Mouse (Mus musculus) kidney, adult 2 months (tissue): ENCODE measurements around the gene Gfod2. TPM values are rescaled to one million over a fixed set of nuclear protein-coding genes. Genes with fewer than 3 reads are reported as not detected.
A peak's percentile ranks its signal among the peaks of the same experiment; 100 is the strongest.

Source experiments
- DNase-seq: peaks from one replicate; pipeline ENCODE4 v3.0.0; 2021
- H3K27ac ChIP-seq: fragments of 200-500 bp; 2 replicates; pipeline ENCODE4 v1.5.1; 2012; ENCODE audit warnings: low read depth, low read length, control low read depth, inconsistent platforms; ENCODE audit not compliant: insufficient read depth
- H3K27me3 ChIP-seq: fragments of 200-500 bp; replicated peaks from 2 replicates; pipeline ENCODE4 v1.6.1; 2012; ENCODE audit warnings: mild to moderate bottlenecking, moderate library complexity, low read length, inconsistent platforms; ENCODE audit not compliant: control insufficient read depth, insufficient read depth
- H3K36me3 ChIP-seq: fragments of 200-500 bp; 2 replicates; pipeline ENCODE4 v1.6.1; 2012; ENCODE audit warnings: mild to moderate bottlenecking, moderate library complexity, low read length, inconsistent platforms; ENCODE audit not compliant: control insufficient read depth, insufficient read depth
- H3K4me1 ChIP-seq: fragments of 200-500 bp; 2 replicates; pipeline ENCODE4 v1.6.1; 2011; ENCODE audit warnings: low read length; ENCODE audit not compliant: control insufficient read depth, insufficient read depth
- H3K4me3 ChIP-seq: fragments of 200-500 bp; 2 replicates; pipeline ENCODE4 v1.5.1; 2011; ENCODE audit warnings: mild to moderate bottlenecking, low read depth, low read length, control low read depth; ENCODE audit not compliant: insufficient read depth
- CTCF ChIP-seq: fragments of 200-500 bp; conservative IDR thresholded peaks from 2 replicates; pipeline ENCODE4 v1.5.1; 2011; ENCODE audit warnings: low read depth, mild to moderate bottlenecking, control low read depth, low read length, moderate library complexity, mixed read lengths; ENCODE audit not compliant: insufficient read depth, insufficient read length
- POLR2A ChIP-seq: fragments of 200-500 bp; IDR thresholded peaks from one replicate; pipeline ENCODE4 v1.6.1; 2011; ENCODE audit warnings: low read depth, low read length, control low read depth
- WGBS: fragments of 180-500 bp; shearing (Covaris S2); methylation state at CpG from one replicate; pipeline ENCODE4 v1.1.7; 2018; 5-methylcytosine and 5-hydroxymethylcytosine counted together
- polyA plus RNA-seq: library from polyadenylated mRNA; depleted of rRNA; stranded (reverse); fragments of >200 nt; gene quantifications from 2 replicates; pipeline ENCODE4 v1.2.3, GENCODE M21; 2012

The Gfod2 gene
- polyA plus RNA-seq, 1 experiment = 7.5 TPM

DNA sequence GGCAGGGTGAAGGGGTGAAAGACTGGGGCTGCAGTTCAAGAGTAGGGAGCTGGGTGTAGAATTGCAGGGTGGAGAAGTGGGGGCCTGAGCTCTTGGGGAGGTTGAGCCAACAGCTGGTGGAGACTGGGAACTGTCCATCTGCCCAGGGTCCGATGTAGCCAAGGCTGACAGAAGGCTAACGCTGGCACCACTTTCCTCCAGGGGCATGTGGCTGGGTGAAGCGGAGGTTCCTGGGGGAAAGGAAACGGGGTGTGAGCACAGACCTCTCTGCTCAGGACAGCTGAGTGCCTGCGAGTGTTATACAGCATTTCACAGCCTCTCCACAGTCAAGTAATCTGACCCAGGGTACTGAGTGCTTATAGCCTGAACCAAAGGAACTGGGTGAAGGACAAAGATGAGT, 59.7 kb downstream of the Gfod2 start:
- H3K27me3 ChIP-seq = no peaks in the 10 kb centered on the region
- no peak overlapping the region for H3K4me3 ChIP-seq
- H3K4me1 ChIP-seq = peaks cover 7% of the 10 kb centered on the region
- TF ChIP-seq POLR2A = no peak
- no peak for TF ChIP-seq CTCF
- WGBS = 90% methylated on average over 5 of the region's 5 CpGs
- DNase-seq = no peak
- no peaks in the 10 kb centered on the region; the same call in 1 of the 2 replicates for H3K36me3 ChIP-seq
- no peak overlapping the region for H3K27ac ChIP-seq

- Histone ChIP-seq H3K4me3 (no peak overlapping the region), H3K36me3 (no peaks in the 10 kb centered on the region; the same call in 1 of the 2 replicates), H3K27ac (no peak overlapping the region), H3K27me3 (no peaks in the 10 kb centered on the region), H3K4me1 (peaks cover 7% of the 10 kb centered on the region)
- 91% methylated on average over 17 of the region's 17 CpGs for WGBS
- no peak for TF ChIP-seq CTCF
- no peak for TF ChIP-seq POLR2A
- DNase-seq = no peak
Observed at GRCm38 (mm10) chr8:105697196-105697780, 61.2 kb downstream of the Gfod2 start.

- H3K27ac ChIP-seq = no peak overlapping the region
- TF ChIP-seq CTCF (no peak), POLR2A (no peak)
- no peaks in the 10 kb centered on the region; the same call in 1 of the 2 replicates for H3K36me3 ChIP-seq
- H3K4me3 ChIP-seq = no peak overlapping the region
- no peak for DNase-seq
- H3K4me1 ChIP-seq = peaks cover 3% of the 10 kb centered on the region; the same call in 1 of the 2 replicates
- H3K27me3 ChIP-seq = no peaks in the 10 kb centered on the region
- WGBS = 78% methylated on average over 30 of the region's 30 CpGs
Observed at GRCm38 (mm10) chr8:105695080-105695780, 63.2 kb downstream of the Gfod2 start.

- TF ChIP-seq CTCF (no peak), POLR2A (no peak)
- no peak for DNase-seq
- Histone ChIP-seq H3K36me3 (no peaks in the 10 kb centered on the region; the same call in 1 of the 2 replicates), H3K27me3 (no peaks in the 10 kb centered on the region), H3K27ac (no peak overlapping the region), H3K4me1 (peaks cover 3% of the 10 kb centered on the region; the same call in 1 of the 2 replicates), H3K4me3 (peak overlapping the region; percentile 40; the same call in 1 of the 2 replicates)
- WGBS = 9% methylated on average over 38 of the region's 40 CpGs
Observed at GRCm38 (mm10) chr8:105694051-105694799, 64.2 kb downstream of the Gfod2 start.

- H3K36me3 ChIP-seq = no peaks in the 10 kb centered on the region; the same call in 1 of the 2 replicates
- H3K27me3 ChIP-seq = no peaks in the 10 kb centered on the region
- H3K4me1 ChIP-seq = peaks cover 3% of the 10 kb centered on the region; the same call in 1 of the 2 replicates
- no peak for TF ChIP-seq POLR2A
- TF ChIP-seq CTCF = no peak
- H3K4me3 ChIP-seq = peak overlapping the region; percentile 40; the same call in 1 of the 2 replicates
- WGBS = 8% methylated on average over 30 of the region's 30 CpGs
- peak; percentile 72 for DNase-seq
- H3K27ac ChIP-seq = no peak overlapping the region
Observed at GRCm38 (mm10) chr8:105693648-105694047, 64.8 kb downstream of the Gfod2 start.

DNA sequence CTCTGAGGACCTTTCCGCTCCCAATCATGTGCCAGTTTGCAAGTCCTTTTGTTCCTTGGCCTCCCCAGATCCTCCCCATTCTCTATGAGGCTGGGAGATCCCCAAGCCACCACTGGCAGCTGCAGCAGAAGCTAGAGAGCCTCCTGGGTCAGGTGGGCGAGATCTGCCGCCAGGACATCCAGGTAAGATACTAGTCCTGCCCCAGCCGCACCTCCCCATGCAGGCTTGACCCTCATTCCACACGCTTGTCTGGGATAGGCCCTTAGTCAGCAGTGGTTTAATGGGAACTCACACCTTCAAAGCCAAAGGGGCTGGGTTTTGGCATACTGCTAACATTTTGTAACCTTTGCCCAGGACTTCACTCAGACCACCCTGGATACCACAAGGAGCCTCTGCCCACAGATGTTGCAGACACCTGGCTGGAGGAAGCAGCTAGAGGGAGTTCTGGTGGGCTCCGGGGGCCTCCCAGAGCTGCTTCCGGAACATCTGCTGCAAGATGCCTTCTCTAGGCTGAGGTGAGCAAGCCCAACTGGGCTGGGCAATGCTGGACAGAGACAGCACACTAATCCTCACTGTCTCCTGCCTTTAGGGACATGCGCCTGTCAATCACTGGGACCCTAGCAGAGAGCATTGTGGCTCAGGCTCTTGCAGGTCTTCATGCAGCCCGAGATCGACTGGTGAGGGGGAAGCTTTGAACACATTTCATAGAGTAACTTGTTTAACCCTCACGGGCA, 65.8 kb downstream of the Gfod2 start:
- Histone ChIP-seq H3K36me3 (no peaks in the 10 kb centered on the region; the same call in 1 of the 2 replicates), H3K27me3 (no peaks in the 10 kb centered on the region), H3K27ac (no peak overlapping the region), H3K4me1 (peaks cover 3% of the 10 kb centered on the region; the same call in 1 of the 2 replicates), H3K4me3 (no peak overlapping the region)
- WGBS = 86% methylated on average over 11 of the region's 11 CpGs
- peak; percentile 32 for DNase-seq
- no peak for TF ChIP-seq CTCF
- no peak for TF ChIP-seq POLR2A
